Mouse (Mus musculus) embryonic fibroblast, embryonic 13.5 days (primary cell): ENCODE measurements at regions not wholly inside any gene's neighbourhood (a gene's known extent, or its start where the extent isn't known, plus 50 kb on each side); places are given as distances from the start of the nearest gene placed in this dataset.

ENCODE experiments used
- CTCF ChIP-seq: IDR thresholded peaks from 2 replicates; pipeline ENCODE4 v1.5.1; 2011; ENCODE audit warnings: mild to moderate bottlenecking, control low read depth, low read length, moderate library complexity, borderline replicate concordance; ENCODE audit not compliant: insufficient read depth
- POLR2A ChIP-seq: IDR thresholded peaks from 2 replicates; pipeline ENCODE4 v1.6.1; 2011; ENCODE audit warnings: low read depth, mild to moderate bottlenecking, control low read depth, low read length, moderate library complexity

GRCm38 (mm10) chr1:20670906-20671768, 53.3 kb upstream of the Pkhd1 start:
- TF ChIP-seq CTCF (no peak), POLR2A (no peak)
